Mouse (Mus musculus) stomach, embryonic 16.5 days (tissue): Measurements from ENCODE around the gene Adcy4. TPM values are rescaled to one million over a fixed set of nuclear protein-coding genes. Genes with fewer than 3 reads are reported as not detected.

Experiments
- ATAC-seq: fragments of 200-750 bp; cut with Nextera tagmentation; 2 replicates; pipeline ENCODE4 v1.8.0; 2017; ENCODE audit warnings: moderate number of reproducible peaks, moderate TSS enrichment; ENCODE audit not compliant: insufficient read depth, low FRiP score
- H3K27ac ChIP-seq: fragments of 300-500 bp; sonication (generic); 2 replicates; pipeline ENCODE4 v1.5.1; 2014; ENCODE audit warnings: low read length
- H3K27me3 ChIP-seq: fragments of 300-500 bp; sonication (generic); 2 replicates; pipeline ENCODE4 v1.6.1; 2014; ENCODE audit warnings: low read length, control low read depth, mixed read lengths; ENCODE audit not compliant: control insufficient read depth, insufficient read depth
- H3K36me3 ChIP-seq: fragments of 300-500 bp; sonication (generic); 2 replicates; pipeline ENCODE4 v1.6.1; 2014; ENCODE audit warnings: low read length; ENCODE audit not compliant: control insufficient read depth, insufficient read depth
- H3K4me1 ChIP-seq: fragments of 300-500 bp; sonication (generic); 2 replicates; pipeline ENCODE4 v1.6.1; 2014; ENCODE audit warnings: low read length, control low read depth, mixed read lengths; ENCODE audit not compliant: control insufficient read depth, insufficient read depth
- H3K4me2 ChIP-seq: fragments of 300-500 bp; sonication (generic); 2 replicates; pipeline ENCODE4 v1.6.1; 2014; ENCODE audit warnings: low read depth, low read length, mixed read lengths
- H3K4me3 ChIP-seq: fragments of 300-500 bp; sonication (generic); replicated peaks from 2 replicates; pipeline ENCODE4 v1.5.1; 2014; ENCODE audit warnings: mild to moderate bottlenecking, low read length
- H3K9ac ChIP-seq: fragments of 300-500 bp; sonication (generic); 2 replicates; pipeline ENCODE4 v1.6.1; 2014; ENCODE audit warnings: low read length
- H3K9me3 ChIP-seq: fragments of 300-500 bp; sonication (generic); replicated peaks from 2 replicates; pipeline ENCODE4 v1.6.1; 2016; ENCODE audit warnings: low read length, control low read depth; ENCODE audit not compliant: control insufficient read depth
- WGBS: fragments of 180-500 bp; shearing (Covaris S2); extraction: QIAGEN DNeasy Blood & Tissue Kit; methylation state at CpG from one replicate; pipeline ENCODE4 v1.1.7; 2014; 5-methylcytosine and 5-hydroxymethylcytosine counted together
- polyA plus RNA-seq: library from polyadenylated mRNA; unstranded; fragments of >200 nt; fragmentation: Nextera tagmentation; extraction: Ambion mirVana; gene quantifications from 2 replicates; pipeline ENCODE4 v1.2.1, GENCODE M21; 2015

The Adcy4 gene
- polyA plus RNA-seq, 1 experiment from 2014 or later = 8.2 TPM

DNA sequence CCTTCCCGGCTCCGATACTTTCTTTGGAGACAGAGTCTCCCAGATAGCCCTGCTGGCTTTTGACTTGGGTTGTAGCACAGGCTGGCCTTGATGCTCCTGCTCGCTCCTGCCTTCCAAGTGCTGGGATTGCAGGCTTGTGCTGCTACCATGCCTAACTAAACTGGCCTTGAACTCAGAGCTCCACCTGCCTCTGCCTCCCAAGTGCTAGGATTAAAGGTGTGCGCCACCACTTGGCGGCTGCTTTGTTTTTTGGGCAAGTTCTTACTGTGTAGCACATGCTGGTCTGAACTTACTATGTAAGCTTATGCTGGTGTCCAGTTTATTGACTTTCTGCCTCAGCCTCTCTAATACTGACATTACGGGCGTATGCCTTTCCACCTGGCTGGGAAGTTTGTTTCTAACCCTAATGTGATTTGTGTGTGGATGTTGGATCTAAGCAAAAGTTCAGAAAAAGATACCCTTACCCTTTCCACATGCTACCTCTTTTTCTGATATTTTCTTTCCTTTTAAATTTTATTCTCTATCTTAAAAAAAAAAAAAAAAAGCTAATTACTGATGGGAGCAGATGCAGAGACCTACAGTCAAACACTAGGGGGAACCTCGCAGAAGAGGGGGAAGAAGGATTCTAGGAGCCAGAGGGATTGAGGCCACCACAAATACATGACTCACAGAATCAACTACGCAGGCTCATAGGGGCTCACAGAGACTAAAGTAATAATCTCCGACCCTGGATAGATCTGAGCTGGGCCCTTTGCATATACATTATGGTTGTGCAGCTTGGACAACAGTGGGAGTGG is 36.6 kb downstream of the Adcy4 start:
- 83% methylated on average over 10 of the region's 10 CpGs for WGBS
- no peaks in the 10 kb centered on the region for H3K9me3 ChIP-seq
- H3K27ac ChIP-seq = no peak overlapping the region
- H3K4me1 ChIP-seq = peaks cover 25% of the 10 kb centered on the region
- no peak overlapping the region for H3K4me3 ChIP-seq
- H3K36me3 ChIP-seq = peaks cover 3% of the 10 kb centered on the region
- ATAC-seq = no peak
- peak overlapping the region; percentile 90; the same call in 1 of the 2 replicates for H3K4me2 ChIP-seq
- 0 out of 2 replicates have a peak overlapping the region, but pooled peaks have one; percentile 6 for H3K9ac ChIP-seq
- no peaks in the 10 kb centered on the region for H3K27me3 ChIP-seq

DNA sequence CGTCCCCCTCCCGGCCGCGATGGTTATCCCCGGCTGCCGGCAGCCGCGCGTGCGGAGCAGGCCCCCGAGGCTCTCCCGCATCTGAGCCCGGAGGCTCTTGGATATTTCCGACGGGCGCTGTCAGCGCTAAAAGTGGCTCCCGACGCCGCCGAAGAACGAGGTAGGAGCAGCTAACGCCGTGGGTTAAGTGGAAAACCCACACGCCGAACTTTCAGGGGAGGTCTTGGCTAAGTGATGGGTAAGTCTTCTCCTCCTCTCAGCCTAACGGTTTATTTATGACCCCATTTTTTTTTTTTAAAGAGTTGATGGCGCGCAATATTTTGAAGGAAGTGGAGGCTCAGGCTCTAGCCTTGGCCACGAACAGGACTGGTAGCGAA is 38.0 kb downstream of the Adcy4 start:
- ATAC-seq = no peak
- H3K4me1 ChIP-seq = peaks cover 25% of the 10 kb centered on the region
- no peaks in the 10 kb centered on the region for H3K27me3 ChIP-seq
- H3K4me3 ChIP-seq = peak overlapping the region; percentile 88
- H3K9ac ChIP-seq = peak overlapping the region; percentile 79
- under 1% methylated on average over 31 of the region's 31 CpGs for WGBS
- H3K36me3 ChIP-seq = peaks cover 2% of the 10 kb centered on the region; the same call in 1 of the 2 replicates
- H3K4me2 ChIP-seq = peak overlapping the region; percentile 90
- H3K27ac ChIP-seq = peak overlapping the region; percentile 16; the same call in 1 of the 2 replicates
- no peaks in the 10 kb centered on the region for H3K9me3 ChIP-seq

GRCm38 (mm10) chr14:55745180-55745860 is 38.6 kb downstream of the Adcy4 start, which contains the start of the genes Dhrs1 and Nop9:
Dhrs1 (minus strand) TSS chr14:55745690.
Nop9 (plus strand) TSS chr14:55745693.
- H3K9ac ChIP-seq = peak within 1 kb of the TSS; percentile 79
- no peaks in the 10 kb centered on the region for H3K27me3 ChIP-seq
- peaks cover 2% of the 10 kb centered on the region; the same call in 1 of the 2 replicates for H3K36me3 ChIP-seq
- H3K4me1 ChIP-seq = peaks cover 25% of the 10 kb centered on the region
- no peaks in the 10 kb centered on the region for H3K9me3 ChIP-seq
- peak; percentile 92 for ATAC-seq
- peak within 1 kb of the TSS; percentile 88 for H3K4me3 ChIP-seq
- H3K27ac ChIP-seq = peak within 1 kb of the TSS; percentile 18; the same call in 1 of the 2 replicates
- peak within 1 kb of the TSS; percentile 90 for H3K4me2 ChIP-seq
- WGBS = 1% methylated on average over 48 of the region's 48 CpGs

DNA sequence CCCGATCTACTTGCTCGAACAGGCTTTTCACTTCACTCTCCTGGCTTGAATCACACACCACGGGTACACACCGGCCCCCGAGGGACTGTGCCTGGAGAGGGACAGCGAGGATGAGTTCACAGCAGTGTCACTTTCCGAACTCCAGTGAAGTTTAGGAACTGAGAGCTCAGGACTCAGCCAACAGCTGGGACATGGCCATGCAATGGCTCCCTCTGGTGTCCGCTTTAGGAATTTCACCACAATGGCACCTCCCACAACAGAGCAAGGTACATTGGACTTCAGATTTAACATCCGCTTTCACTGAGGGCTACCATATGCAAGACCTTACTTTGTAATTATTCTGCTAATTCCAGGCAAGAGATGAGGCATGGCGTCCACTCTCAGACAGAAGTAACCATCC is 40.2 kb downstream of the Adcy4 start:
- Histone ChIP-seq H3K9me3 (no peaks in the 10 kb centered on the region), H3K36me3 (peaks cover 6% of the 10 kb centered on the region; the same call in 1 of the 2 replicates), H3K27ac (no peak overlapping the region), H3K4me3 (peak overlapping the region; percentile 20), H3K9ac (peak overlapping the region; percentile 65; the same call in 1 of the 2 replicates), H3K4me2 (peak overlapping the region; percentile 90), H3K4me1 (peaks cover 25% of the 10 kb centered on the region), H3K27me3 (no peaks in the 10 kb centered on the region)
- 17% methylated on average over 10 of the region's 10 CpGs for WGBS
- ATAC-seq = peak; percentile 77; the same call in 1 of the 2 replicates

DNA sequence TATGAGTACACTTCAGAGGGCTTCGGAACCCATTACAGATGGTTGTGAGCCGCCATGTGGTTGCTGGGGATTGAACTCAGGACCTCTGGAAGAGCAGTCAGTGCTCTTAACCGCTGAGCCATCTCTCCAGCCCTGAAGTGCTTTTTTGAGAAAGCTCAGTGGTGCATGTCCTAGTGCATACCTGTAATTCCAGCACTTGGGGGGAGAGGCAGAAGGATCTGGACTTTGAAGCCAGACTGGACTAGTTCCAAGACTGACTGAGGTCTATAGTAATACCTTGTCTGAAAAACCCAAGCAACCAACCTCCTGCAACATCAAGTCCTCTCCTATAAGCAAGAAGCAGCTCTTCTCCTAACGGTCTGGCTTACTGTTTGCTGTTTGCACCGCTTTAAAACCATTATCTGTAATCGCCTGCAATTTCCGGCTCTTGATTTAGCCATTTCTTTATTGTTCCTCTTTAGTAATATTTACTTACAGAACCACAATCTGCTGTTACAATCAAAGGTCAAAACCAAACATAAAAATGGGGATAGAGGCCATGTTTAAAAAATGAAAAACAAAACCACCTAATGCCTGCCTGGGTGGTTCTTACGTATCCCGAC is 46.7 kb downstream of the Adcy4 start:
- 77% methylated on average over 9 of the region's 9 CpGs for WGBS
- H3K4me3 ChIP-seq = no peak overlapping the region
- no peaks in the 10 kb centered on the region for H3K9me3 ChIP-seq
- H3K4me1 ChIP-seq = no peaks in the 10 kb centered on the region
- H3K9ac ChIP-seq = no peak overlapping the region
- no peak for ATAC-seq
- H3K27me3 ChIP-seq = no peaks in the 10 kb centered on the region
- no peak overlapping the region for H3K27ac ChIP-seq
- no peak overlapping the region for H3K4me2 ChIP-seq
- peaks cover 6% of the 10 kb centered on the region; the same call in 1 of the 2 replicates for H3K36me3 ChIP-seq

- Histone ChIP-seq H3K4me3 (no peak overlapping the region), H3K9ac (no peak overlapping the region), H3K4me2 (no peak overlapping the region), H3K9me3 (no peaks in the 10 kb centered on the region), H3K27ac (no peak overlapping the region), H3K36me3 (peaks cover 4% of the 10 kb centered on the region; the same call in 1 of the 2 replicates), H3K27me3 (no peaks in the 10 kb centered on the region), H3K4me1 (no peaks in the 10 kb centered on the region)
- no peak for ATAC-seq
- WGBS = 64% methylated on average over 4 of the region's 4 CpGs
These were observed 48.1 kb downstream of the Adcy4 start for GRCm38 (mm10) chr14:55735758-55736157.

GRCm38 (mm10) chr14:55735334-55735733 is 48.6 kb downstream of the Adcy4 start:
- H3K4me3 ChIP-seq = no peak overlapping the region
- H3K4me1 ChIP-seq = no peaks in the 10 kb centered on the region
- H3K36me3 ChIP-seq = peaks cover 4% of the 10 kb centered on the region; the same call in 1 of the 2 replicates
- no peak overlapping the region for H3K4me2 ChIP-seq
- WGBS = 30% methylated on average over 3 of the region's 3 CpGs
- no peaks in the 10 kb centered on the region for H3K27me3 ChIP-seq
- H3K27ac ChIP-seq = no peak overlapping the region
- no peak for ATAC-seq
- no peaks in the 10 kb centered on the region for H3K9me3 ChIP-seq
- no peak overlapping the region for H3K9ac ChIP-seq

- Histone ChIP-seq H3K4me1 (no peaks in the 10 kb centered on the region), H3K9ac (no peak overlapping the region), H3K27me3 (no peaks in the 10 kb centered on the region), H3K4me3 (no peak overlapping the region), H3K36me3 (peaks cover 4% of the 10 kb centered on the region; the same call in 1 of the 2 replicates), H3K4me2 (no peak overlapping the region), H3K9me3 (no peaks in the 10 kb centered on the region), H3K27ac (no peak overlapping the region)
- no peak for ATAC-seq
- 63% methylated on average over 7 of the region's 7 CpGs for WGBS
These were observed 49.0 kb downstream of the Adcy4 start for GRCm38 (mm10) chr14:55734869-55735268.
